Mouse (Mus musculus) kidney, postnatal 4 days (tissue): ENCODE data around the gene Rbpj.

Source experiments
- DNase-seq, 2 experiments: peaks; one replicate each; pipeline ENCODE4 v3.0.0; 2021; ENCODE audit warnings: mixed read lengths in 2 of 2

The Rbpj gene

DNA sequence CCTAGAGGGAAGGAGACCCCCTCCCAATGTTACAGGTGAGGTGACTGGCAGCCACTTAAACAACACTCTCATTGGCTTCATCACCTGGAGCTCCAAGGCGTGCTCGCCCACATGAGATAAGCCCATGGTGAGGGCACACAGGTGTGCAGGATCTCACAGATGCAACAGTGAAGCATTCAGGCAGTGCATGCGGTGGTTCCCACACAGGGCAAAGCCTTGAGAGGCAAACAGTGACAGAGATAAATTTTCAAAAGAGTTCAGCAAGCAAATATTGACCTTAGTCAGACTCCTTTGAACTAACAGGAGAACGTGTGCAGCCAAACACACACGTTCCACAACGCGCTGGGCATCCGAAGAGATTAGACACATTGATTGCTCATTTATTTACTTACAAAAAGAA, 210.7 kb downstream of the Rbpj start:
- DNase-seq, result no peak

GRCm38 (mm10) chr5:53678036-53678767, 212.2 kb downstream of the Rbpj start:
- DNase-seq, result no peak

GRCm38 (mm10) chr5:53679651-53680050, 213.7 kb downstream of the Rbpj start:
- DNase-seq, result no peak

- no peak for DNase-seq
These were observed 218.0 kb downstream of the Rbpj start for GRCm38 (mm10) chr5:53683916-53684315.

DNA sequence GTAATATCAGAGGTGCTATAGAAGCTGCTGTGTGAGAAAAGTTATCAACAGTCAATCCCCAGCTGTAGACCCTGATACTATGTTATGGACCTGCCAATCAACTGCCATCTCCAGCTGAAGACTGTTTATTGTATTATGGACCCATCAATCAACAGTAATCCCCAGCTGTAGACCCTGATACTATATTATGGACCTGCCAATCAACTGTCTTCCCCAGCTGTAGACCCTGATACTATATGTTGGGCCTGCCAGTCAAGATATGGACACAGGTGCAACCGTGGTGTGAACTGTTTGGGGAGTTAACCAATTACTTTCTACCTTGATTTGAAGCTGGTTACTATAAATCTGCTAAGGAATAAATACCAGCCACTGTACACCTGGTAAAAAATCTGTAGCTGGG, 218.5 kb downstream of the Rbpj start:
- no peak for DNase-seq

DNA sequence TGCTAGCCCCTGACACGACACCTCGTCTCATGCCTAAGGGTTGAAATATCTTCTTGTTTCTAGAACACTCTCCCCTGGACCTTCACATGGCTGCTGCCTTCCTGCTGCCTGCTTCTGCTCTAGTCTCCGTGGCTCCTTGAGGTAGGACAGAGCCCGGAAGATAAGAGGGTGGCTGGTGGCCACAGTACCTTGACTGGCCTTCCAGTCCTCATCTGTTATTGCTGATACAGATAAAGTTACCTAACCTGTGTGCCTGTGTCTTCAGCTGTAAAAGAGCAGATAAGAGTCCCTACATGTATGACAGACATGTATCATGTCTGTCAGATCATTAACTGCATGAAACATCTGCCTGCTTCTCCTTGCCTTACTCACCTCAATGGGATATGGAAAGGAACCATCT, 219.7 kb downstream of the Rbpj start:
- no peak for DNase-seq

- peak in 1 of 2 experiments; percentile 22 for DNase-seq
These were observed 220.4 kb downstream of the Rbpj start for GRCm38 (mm10) chr5:53686379-53686778.

DNA sequence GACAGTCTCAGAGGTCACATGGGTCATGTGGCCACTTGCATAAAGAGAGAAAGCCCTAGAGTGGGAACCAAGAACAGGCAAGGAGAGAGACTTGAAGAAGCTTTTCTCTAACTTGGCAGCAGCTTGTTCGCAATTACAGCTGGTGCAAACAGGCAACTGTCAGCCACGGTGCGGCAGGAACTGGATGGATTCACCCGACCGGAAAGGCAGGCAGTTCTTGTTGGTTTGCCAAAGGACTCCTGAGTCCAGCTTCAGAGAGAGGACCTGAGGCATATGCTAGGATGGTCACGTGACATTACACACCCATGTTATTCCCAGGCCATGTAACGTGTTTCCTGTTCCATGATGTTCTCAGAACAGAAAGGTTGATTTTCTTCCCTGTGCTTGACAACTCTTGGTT, 222.4 kb downstream of the Rbpj start:
- peak; percentile 17 to 20 for DNase-seq

DNA sequence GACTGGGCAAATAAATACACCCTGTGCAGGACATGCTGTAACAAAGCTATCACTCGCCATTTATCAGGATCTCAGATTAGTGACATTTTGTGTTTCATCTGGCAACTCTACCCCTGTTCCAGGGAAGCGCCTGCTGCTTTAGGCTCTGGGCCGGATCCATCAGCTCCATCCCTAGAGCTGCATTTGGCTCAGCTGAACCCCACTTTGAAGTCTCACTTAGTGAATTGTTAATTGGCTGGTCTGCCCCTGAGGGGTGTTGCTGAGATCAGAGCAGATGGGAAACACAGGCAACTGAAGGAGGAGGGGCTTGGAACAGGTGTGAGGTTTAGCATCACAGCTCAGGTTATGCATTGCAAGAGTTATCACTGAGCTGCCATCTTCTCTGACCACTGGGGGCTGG, 225.6 kb downstream of the Rbpj start:
- DNase-seq, result no peak

DNA sequence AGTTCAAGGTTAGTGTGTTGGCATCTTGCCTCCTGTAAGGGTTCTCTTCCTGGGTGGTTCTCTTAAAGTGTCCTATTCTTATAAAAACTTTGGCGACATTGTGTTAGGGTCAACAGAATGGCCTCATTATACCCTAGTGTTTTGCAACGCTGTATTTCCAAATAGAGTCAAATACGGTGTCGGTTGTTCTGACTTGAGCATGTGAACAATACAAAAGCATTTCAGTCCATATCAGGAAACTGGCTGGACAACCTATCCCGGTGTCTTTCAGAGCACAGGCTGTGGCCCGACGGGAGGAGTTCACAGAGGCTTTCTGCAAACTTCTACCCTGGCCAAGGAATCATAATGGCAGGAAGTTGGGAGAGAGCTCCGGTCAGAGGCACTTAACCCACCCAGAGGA, 226.1 kb downstream of the Rbpj start:
- no peak for DNase-seq

GRCm38 (mm10) chr5:53692662-53693061, 226.7 kb downstream of the Rbpj start:
- no peak for DNase-seq

DNA sequence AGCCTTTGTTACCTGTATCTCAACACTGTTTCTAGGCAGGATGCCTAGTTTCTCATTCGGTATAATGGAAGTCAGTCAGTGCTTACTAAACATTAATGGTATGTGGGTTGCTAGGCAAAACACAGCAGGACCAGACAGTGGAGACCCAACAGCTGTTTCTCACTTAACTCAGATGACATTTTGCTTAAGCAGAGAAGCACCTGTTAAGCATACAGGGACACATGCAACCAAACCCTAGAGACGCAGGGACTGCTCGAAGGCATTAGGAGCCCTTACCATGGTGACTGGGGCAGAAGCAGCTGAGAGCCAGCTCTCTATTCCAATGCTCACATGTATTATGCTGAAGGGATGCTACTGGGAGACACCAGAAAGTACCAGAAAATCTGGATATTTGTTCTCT, 230.7 kb downstream of the Rbpj start:
- no peak for DNase-seq

DNA sequence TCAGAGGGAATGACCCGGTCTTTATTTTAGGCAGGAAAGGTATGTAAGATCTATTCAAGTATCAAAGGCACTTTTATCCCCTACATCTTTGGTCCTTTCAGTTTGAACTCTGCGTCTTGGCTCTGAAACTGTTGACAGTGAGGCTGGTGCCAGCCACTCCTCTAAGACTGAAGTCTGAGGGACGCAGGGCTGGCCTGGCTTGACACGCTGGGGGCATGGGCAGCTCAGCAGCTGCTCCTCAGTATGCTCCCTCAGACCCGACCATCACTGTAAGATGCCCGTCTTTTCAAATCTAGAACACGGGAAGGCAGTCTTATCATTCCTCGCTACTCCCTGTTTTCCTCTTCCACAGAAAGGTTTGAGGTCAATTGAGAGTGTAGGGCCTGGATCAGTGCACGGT, 231.8 kb downstream of the Rbpj start:
- DNase-seq, result no peak

DNA sequence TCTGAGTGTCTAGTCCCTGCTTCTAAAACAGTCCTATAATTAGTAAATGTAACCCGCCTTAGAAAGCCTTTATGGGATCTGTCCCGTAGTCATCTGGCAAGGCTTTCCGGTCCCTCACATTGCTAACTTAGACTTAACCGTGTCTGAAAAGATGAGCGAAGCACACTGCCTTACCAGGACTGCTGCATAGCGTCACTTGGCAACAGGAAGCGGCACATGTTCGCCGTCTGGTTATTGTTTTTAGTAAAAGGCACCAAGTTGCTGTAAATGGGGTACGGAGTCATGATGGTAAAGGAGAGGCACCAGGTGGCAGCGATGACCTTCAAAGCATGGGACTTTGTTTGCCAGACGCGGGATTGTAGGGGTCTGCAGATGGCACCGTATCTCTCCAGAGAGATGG, 236.7 kb downstream of the Rbpj start:
- no peak for DNase-seq
